Mouse (Mus musculus): ENCODE measurements around the gene Ift88. TPM values are rescaled to one million over a fixed set of nuclear protein-coding genes. Genes with fewer than 3 reads are reported as not detected.

The Ift88 gene
- polyA plus RNA-seq, 1 experiment from 2014 or later, result 22.3 TPM

- Histone ChIP-seq H3K27me3 (no peaks in the 10 kb centered on the region), H3K27ac (no peak overlapping the region), H3K36me3 (peaks cover 14% of the 10 kb centered on the region), H3K4me3 (replicated peaks) (no peak overlapping the region), H3K9me3 (no peaks in the 10 kb centered on the region), H3K4me2 (replicated peaks) (no peak overlapping the region), H3K4me1 (replicated peaks) (no peaks in the 10 kb centered on the region), H3K9ac (replicated peaks) (no peak overlapping the region)
- no peak for ATAC-seq
- 95% methylated on average over 5 of the region's 5 CpGs for WGBS
Observed at GRCm38 (mm10) chr14:57554434-57554833, 130.6 kb downstream of the Ift88 start.

- no peak overlapping the region for H3K27ac ChIP-seq
- H3K36me3 ChIP-seq, result peaks cover 5% of the 10 kb centered on the region; the same call in 1 of the 2 replicates
- H3K4me1 ChIP-seq (replicated peaks), result no peaks in the 10 kb centered on the region
- no peak overlapping the region for H3K4me2 ChIP-seq (replicated peaks)
- ATAC-seq, result no peak
- no peaks in the 10 kb centered on the region for H3K9me3 ChIP-seq
- no peak overlapping the region for H3K9ac ChIP-seq (replicated peaks)
- WGBS, result 87% methylated on average over 7 of the region's 7 CpGs
- no peaks in the 10 kb centered on the region for H3K27me3 ChIP-seq
- H3K4me3 ChIP-seq (replicated peaks), result no peak overlapping the region
Observed at GRCm38 (mm10) chr14:57555471-57556070, 131.7 kb downstream of the Ift88 start.

DNA sequence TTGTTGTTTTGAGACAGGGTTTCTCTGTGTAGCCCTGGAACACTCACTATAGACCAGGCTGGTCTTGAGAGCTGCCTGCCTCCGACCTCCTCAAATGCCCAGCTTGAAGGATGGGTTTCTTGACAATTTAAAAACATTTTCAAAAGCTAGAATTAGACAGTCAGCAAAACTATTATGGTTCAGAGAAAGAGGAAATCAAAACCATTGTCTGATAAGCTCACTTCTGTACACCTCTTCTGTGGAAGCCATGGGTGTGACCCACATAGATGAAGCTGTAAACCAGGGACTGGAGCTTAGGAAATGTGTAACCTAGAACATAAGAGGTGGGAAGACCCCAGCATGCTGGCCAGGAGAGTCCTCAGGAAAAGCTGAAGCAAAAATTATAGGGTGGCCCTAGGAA lies 133.1 kb downstream of the Ift88 start:
- peaks cover 5% of the 10 kb centered on the region; the same call in 1 of the 2 replicates for H3K36me3 ChIP-seq
- H3K4me3 ChIP-seq (replicated peaks), result no peak overlapping the region
- H3K27me3 ChIP-seq, result no peaks in the 10 kb centered on the region
- H3K27ac ChIP-seq, result no peak overlapping the region
- 88% methylated on average over 1 of the region's 1 CpGs for WGBS
- ATAC-seq, result no peak
- no peak overlapping the region for H3K9ac ChIP-seq (replicated peaks)
- no peaks in the 10 kb centered on the region for H3K9me3 ChIP-seq
- H3K4me1 ChIP-seq (replicated peaks), result no peaks in the 10 kb centered on the region
- no peak overlapping the region for H3K4me2 ChIP-seq (replicated peaks)

- Histone ChIP-seq H3K4me3 (replicated peaks) (no peak overlapping the region), H3K9ac (replicated peaks) (no peak overlapping the region), H3K4me1 (replicated peaks) (peaks cover 2% of the 10 kb centered on the region), H3K27ac (no peak overlapping the region), H3K4me2 (replicated peaks) (no peak overlapping the region), H3K27me3 (no peaks in the 10 kb centered on the region), H3K36me3 (no peaks in the 10 kb centered on the region), H3K9me3 (no peaks in the 10 kb centered on the region)
- no peak for ATAC-seq
- 95% methylated on average over 6 of the region's 6 CpGs for WGBS
Observed at GRCm38 (mm10) chr14:57565626-57566025, 141.8 kb downstream of the Ift88 start.

Other genes starting within 250 kb of the Ift88 start
- 5.6 and 6.6 TPM in 2 replicates for gene Cryl1, start 25.5 kb upstream of the Ift88 start, polyA plus RNA-seq (2015; fragmentation: Nextera tagmentation; extraction: Ambion mirVana)
- gene Il17d, start 100.7 kb downstream of the Ift88 start, polyA plus RNA-seq (2015; fragmentation: Nextera tagmentation; extraction: Ambion mirVana), result 2.6 and 4.4 TPM in 2 replicates
- 88.9 and 89.0 TPM in 2 replicates for gene Eef1akmt1, start 147.6 kb downstream of the Ift88 start, polyA plus RNA-seq (2015; fragmentation: Nextera tagmentation; extraction: Ambion mirVana)
- gene Xpo4, start 241.4 kb downstream of the Ift88 start, polyA plus RNA-seq (2015; fragmentation: Nextera tagmentation; extraction: Ambion mirVana), result 16.5 and 17.9 TPM in 2 replicates